Mouse (Mus musculus) macrophage (primary cell): ENCODE measurements around the gene Crtc1. TPM values are rescaled to one million over a fixed set of nuclear protein-coding genes. Genes with fewer than 3 reads are reported as not detected.
A peak's percentile ranks its signal among the peaks of the same experiment; 100 is the strongest.

ENCODE experiments used
- H3K27ac ChIP-seq: fragments of 350-480 bp; formaldehyde crosslinking; 2 replicates; pipeline ENCODE4 v1.9.0; 2021
- H3K36me3 ChIP-seq: fragments of 350-480 bp; formaldehyde crosslinking; 2 replicates; pipeline ENCODE4 v1.9.0; 2021; ENCODE audit errors: inconsistent target
- H3K4me3 ChIP-seq: fragments of 350-480 bp; formaldehyde crosslinking; 2 replicates; pipeline ENCODE4 v1.9.0; 2021; ENCODE audit errors: inconsistent target
- H3K79me2 ChIP-seq: fragments of 350-480 bp; formaldehyde crosslinking; 2 replicates; pipeline ENCODE4 v1.9.0; 2021; ENCODE audit errors: inconsistent target
- WGBS: methylation state at CpG from one replicate; pipeline ENCODE4 v1.1.7; 2026; ENCODE audit warnings: inconsistent platforms; ENCODE audit not compliant: missing documents; 5-methylcytosine and 5-hydroxymethylcytosine counted together
- polyA plus RNA-seq: library from polyadenylated mRNA; stranded (reverse); fragments of 250-400 nt; gene quantifications from 3 replicates; pipeline ENCODE4 v1.2.4, GENCODE M21; 2018; ENCODE audit warnings: inconsistent platforms

Gene Crtc1
- polyA plus RNA-seq, 1 experiment from 2014 or later, result 9.4 TPM

GRCm38 (mm10) chr8:70347443-70347842 is 91.9 kb downstream of the Crtc1 start:
- H3K27ac ChIP-seq, result no peak overlapping the region
- 84% methylated on average over 4 of the region's 4 CpGs for WGBS
- H3K36me3 ChIP-seq, result 0 out of 2 replicates have a peak, but pooled peaks cover 6% of the 10 kb centered on the region

DNA sequence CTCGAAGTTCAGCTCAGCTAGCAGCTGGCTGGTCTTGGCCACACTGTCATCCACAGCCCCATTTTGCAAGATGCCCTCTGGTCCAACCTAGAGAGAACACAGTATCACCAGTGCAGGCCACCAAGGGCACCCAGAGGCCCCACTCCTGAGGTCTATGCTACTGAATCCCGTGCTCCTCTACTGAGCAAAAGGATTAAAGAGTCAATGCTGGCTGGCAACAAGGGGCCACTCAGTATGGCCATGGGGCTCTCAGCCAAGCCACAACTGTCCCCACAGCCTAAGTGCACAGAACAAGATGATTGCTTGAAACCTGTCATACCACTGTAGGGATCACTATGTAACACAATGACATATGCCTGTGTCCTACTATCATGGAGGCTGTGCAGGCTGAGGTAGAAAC is 95.1 kb downstream of the Crtc1 start:
- Histone ChIP-seq H3K4me3 (no peak overlapping the region), H3K27ac (no peak overlapping the region), H3K36me3 (peaks cover 29% of the 10 kb centered on the region), H3K79me2 (peaks cover 93% of the 10 kb centered on the region)
- 70% methylated on average over 2 of the region's 2 CpGs for WGBS

More at GRCm38 (mm10) chr8:70347443-70347842, 91.9 kb downstream of the Crtc1 start:
- no peak overlapping the region for H3K4me3 ChIP-seq
- peaks cover 100% of the 10 kb centered on the region for H3K79me2 ChIP-seq

DNA sequence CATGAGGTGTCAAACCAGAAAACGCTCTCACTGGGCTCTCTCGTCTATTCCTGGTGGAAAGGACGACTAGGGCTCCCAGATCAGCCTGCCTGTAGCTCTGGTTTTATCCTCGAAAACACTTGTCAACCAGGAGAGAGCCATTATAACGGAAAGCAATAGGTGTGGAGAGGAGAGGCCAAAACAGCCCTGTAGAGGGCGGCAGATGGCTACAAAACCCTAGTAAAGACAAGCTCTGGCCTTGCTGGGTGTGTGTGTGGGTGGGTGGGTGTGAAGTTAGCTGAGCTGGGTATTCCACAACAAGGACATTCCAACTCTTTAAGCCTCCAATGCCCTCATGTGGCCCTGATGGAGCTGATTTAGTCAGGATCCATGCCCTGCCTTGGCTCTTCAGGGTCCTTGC is 95.7 kb downstream of the Crtc1 start:
- H3K79me2 ChIP-seq, result peaks cover 87% of the 10 kb centered on the region
- no peak overlapping the region for H3K4me3 ChIP-seq
- H3K36me3 ChIP-seq, result peaks cover 35% of the 10 kb centered on the region
- WGBS, result 76% methylated on average over 6 of the region's 6 CpGs
- no peak overlapping the region for H3K27ac ChIP-seq

GRCm38 (mm10) chr8:70343076-70343475 is 96.3 kb downstream of the Crtc1 start:
- Histone ChIP-seq H3K36me3 (peaks cover 41% of the 10 kb centered on the region), H3K27ac (no peak overlapping the region; the same call in 1 of the 2 replicates), H3K79me2 (peaks cover 81% of the 10 kb centered on the region), H3K4me3 (no peak overlapping the region)
- 94% methylated on average over 6 of the region's 7 CpGs for WGBS

DNA sequence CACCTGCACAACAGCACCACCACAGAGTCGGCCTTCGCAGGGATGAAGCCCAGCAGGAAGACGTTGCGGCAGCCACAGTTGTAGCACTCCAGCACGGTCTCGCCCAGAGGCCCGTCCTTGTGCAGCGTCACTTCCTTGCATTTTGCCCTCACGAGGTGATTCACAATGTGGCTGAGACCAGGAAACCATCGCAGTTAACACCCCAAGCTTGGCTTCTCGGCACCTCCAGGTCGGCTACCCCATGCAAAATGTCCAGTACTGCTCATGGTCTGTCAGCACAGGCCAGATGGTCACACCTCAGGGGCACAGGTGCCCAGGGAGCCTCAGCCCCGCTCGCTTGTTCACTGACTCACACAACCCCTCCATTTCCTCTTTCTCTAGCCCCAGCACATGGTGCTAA is 97.4 kb downstream of the Crtc1 start:
- Histone ChIP-seq H3K79me2 (peaks cover 71% of the 10 kb centered on the region), H3K36me3 (peaks cover 51% of the 10 kb centered on the region), H3K4me3 (no peak overlapping the region), H3K27ac (peak overlapping the region; percentile 59)
- 46% methylated on average over 13 of the region's 14 CpGs for WGBS

- H3K4me3 ChIP-seq, result no peak overlapping the region
- peaks cover 57% of the 10 kb centered on the region for H3K79me2 ChIP-seq
- peaks cover 65% of the 10 kb centered on the region for H3K36me3 ChIP-seq
- H3K27ac ChIP-seq, result no peak overlapping the region
- 93% methylated on average over 5 of the region's 7 CpGs for WGBS
Observed at GRCm38 (mm10) chr8:70340659-70341058, 98.7 kb downstream of the Crtc1 start.

DNA sequence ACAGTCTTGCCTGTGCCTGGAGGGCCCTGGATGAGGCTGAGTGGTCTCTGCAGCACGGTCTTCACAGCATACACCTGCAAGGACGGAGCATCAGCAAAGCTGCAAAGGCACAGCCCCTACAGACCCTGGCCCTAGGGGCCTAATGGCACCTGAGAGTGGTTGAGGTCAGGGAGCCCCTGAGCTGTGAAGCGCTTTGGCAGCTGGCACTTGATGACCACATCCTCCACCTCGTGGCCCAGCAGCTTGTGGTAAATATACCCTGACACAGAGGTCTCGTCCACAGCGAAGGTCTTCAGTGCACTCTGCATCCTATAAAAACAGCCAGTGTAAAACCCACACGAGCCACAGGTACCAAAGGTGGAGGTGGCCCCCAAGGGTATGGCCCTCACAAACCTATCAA is 100.4 kb downstream of the Crtc1 start:
- Histone ChIP-seq H3K4me3 (no peak overlapping the region), H3K27ac (no peak overlapping the region), H3K79me2 (peaks cover 40% of the 10 kb centered on the region), H3K36me3 (peaks cover 82% of the 10 kb centered on the region)
- 83% methylated on average over 7 of the region's 7 CpGs for WGBS

- Histone ChIP-seq H3K4me3 (no peak overlapping the region), H3K79me2 (no peaks in the 10 kb centered on the region), H3K36me3 (peaks cover 56% of the 10 kb centered on the region), H3K27ac (no peak overlapping the region)
- WGBS, result 95% methylated on average over 6 of the region's 6 CpGs
Observed at GRCm38 (mm10) chr8:70332878-70333202, 106.5 kb downstream of the Crtc1 start.

Other genes starting within 250 kb of the Crtc1 start
- gene Slc25a42, start 227.3 kb downstream of the Crtc1 start, polyA plus RNA-seq, result 1.1 to 1.2 TPM (median 1.1 TPM) in 3 replicates
- 4.7 to 13.3 TPM (median 13.0 TPM) in 3 replicates for gene Sugp2, start 205.4 kb downstream of the Crtc1 start, polyA plus RNA-seq
- gene Armc6, start 205.1 kb downstream of the Crtc1 start, polyA plus RNA-seq, result 1.4 to 8.6 TPM (median 4.8 TPM) in 3 replicates
- gene Homer3, start 156.8 kb downstream of the Crtc1 start, polyA plus RNA-seq, result 26.3 to 47.9 TPM (median 46.2 TPM) in 3 replicates
- 17.5 to 26.0 TPM (median 20.5 TPM) in 3 replicates for gene Ddx49, start 137.1 kb downstream of the Crtc1 start, polyA plus RNA-seq
- 78.2 to 115 TPM (median 98.8 TPM) in 3 replicates for gene Cope, start 137.1 kb downstream of the Crtc1 start, polyA plus RNA-seq
- gene Cers1, start 123.8 kb downstream of the Crtc1 start, polyA plus RNA-seq, result not detected in 3 replicates
- gene Gdf1, start 109.8 kb downstream of the Crtc1 start, polyA plus RNA-seq, result not detected in 3 replicates
- gene Upf1, start 86.3 kb downstream of the Crtc1 start, polyA plus RNA-seq, result 19.3 to 31.3 TPM (median 30.1 TPM) in 3 replicates
- gene Comp, start 66.0 kb downstream of the Crtc1 start, polyA plus RNA-seq, result 0.20 to 0.42 TPM in 2 of 3 replicates, not detected in the other
- 5.9 to 7.7 TPM (median 7.4 TPM) in 3 replicates for gene Klhl26, start 37.4 kb upstream of the Crtc1 start, polyA plus RNA-seq
- not detected in 3 replicates for gene Tmem59l, start 47.8 kb upstream of the Crtc1 start, polyA plus RNA-seq
- not detected in 3 replicates for gene Crlf1, start 53.6 kb upstream of the Crtc1 start, polyA plus RNA-seq
- 37.3 to 87.0 TPM (median 75.4 TPM) in 3 replicates for gene Rex1bd, start 67.2 kb upstream of the Crtc1 start, polyA plus RNA-seq
- gene Uba52, start 71.2 kb upstream of the Crtc1 start, polyA plus RNA-seq, result 907 to 1,116 TPM (median 1,045 TPM) in 3 replicates
- 103 to 188 TPM (median 181 TPM) in 3 replicates for gene Fkbp8, start 88.1 kb upstream of the Crtc1 start, polyA plus RNA-seq
- gene Kxd1, start 88.4 kb upstream of the Crtc1 start, polyA plus RNA-seq, result 50.0 to 80.3 TPM (median 65.4 TPM) in 3 replicates
- 18.8 to 33.9 TPM (median 21.7 TPM) in 3 replicates for gene Ell, start 99.9 kb upstream of the Crtc1 start, polyA plus RNA-seq
- gene Isyna1, start 154.8 kb upstream of the Crtc1 start, polyA plus RNA-seq, result 26.5 to 53.2 TPM (median 51.1 TPM) in 3 replicates
- 71.4 to 137 TPM (median 122 TPM) in 3 replicates for gene Ssbp4, start 169.3 kb upstream of the Crtc1 start, polyA plus RNA-seq
- 104 to 230 TPM (median 156 TPM) in 3 replicates for gene Lrrc25, start 176.6 kb upstream of the Crtc1 start, polyA plus RNA-seq
- gene Gdf15, start 192.9 kb upstream of the Crtc1 start, polyA plus RNA-seq, result 24.3 to 124 TPM (median 74.3 TPM) in 3 replicates
- gene Pgpep1, start 220.8 kb upstream of the Crtc1 start, polyA plus RNA-seq, result 19.1 to 57.8 TPM (median 24.3 TPM) in 3 replicates
- 47.7 to 66.4 TPM (median 48.9 TPM) in 3 replicates for gene Lsm4, start 233.7 kb upstream of the Crtc1 start, polyA plus RNA-seq